Mouse (Mus musculus): Measurements from ENCODE around the gene Dpy19l1.

Gene Dpy19l1

DNA sequence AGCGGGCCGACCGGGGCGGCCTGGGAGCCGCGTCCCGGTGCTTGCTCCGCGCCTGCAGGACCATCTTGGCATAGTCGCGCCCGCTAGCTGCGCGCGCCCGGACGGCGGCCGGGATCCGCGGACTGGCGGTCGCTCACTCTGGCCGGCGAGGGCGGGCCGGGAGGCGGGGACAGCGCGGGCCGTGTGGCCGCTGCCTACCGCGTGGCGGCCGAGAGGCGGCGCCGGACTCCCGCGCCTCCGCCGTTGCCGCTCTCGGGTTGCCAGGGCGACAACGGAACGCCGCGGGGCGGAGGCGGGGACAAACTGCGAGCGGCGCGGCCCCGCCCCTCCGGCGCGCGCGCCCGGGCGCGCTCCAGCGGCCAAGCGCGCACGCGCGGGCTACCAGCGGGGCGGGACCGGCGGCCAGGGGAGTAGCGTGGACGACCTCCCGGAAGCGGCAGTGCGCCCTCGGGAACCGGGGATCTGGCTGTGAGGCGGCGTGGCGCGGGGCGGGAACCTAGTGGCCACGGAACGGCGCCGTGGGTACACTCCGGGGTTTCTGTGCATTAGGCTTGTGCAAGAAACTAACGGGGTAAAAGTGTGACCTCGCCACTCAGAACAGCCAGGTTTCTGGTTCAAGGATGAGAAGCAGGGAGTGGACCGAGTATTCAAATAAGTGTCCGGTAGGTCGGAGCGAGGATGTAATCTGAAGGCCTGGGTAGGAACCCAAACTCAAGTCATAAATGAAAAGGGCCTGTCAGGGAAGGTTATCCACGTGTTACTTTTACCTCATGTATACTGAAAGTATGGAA lies at the start of gene Dpy19l1:
TSS of gene Dpy19l1 (minus strand) at position 74 of the 791 bp plus-strand sequence.
- peak; percentile 90 for DNase-seq (ENCODE audit: low spot score in 2 of 2)

GRCm38 (mm10) chr9:24538159-24538558 lies 35.2 kb upstream of the Dpy19l1 start:
- no peak for DNase-seq (ENCODE audit: low spot score in 2 of 2)

DNA sequence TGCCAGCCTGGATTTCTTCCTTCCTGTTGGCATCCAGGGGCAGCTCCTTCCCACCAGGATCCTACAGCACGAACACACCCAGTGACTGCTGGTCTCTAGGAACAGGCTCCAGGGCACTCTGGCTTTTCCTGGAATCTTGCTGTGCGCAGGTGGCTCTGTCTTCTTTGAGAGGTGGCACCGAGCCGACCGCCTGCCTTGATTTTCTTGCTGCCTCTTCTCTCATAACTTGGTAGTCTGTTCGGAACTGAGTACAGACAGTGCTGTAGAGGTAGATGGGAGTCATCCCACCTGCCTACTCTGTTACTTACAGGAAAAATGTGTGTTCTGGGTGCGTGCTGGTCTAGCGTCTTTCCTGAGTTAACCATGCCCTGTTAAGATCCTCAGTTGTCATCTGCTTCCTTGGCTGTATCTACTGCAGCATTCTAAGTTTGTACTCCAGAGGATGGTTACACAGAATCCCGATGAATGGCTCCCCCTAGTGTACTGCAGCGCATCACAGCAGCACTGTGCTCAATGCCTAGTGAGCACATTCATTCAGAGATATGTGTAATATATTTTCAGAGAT lies 13.7 kb upstream of the Dpy19l1 start:
- peak; percentile 41 to 42 for DNase-seq (ENCODE audit: low spot score in 2 of 2)

GRCm38 (mm10) chr9:24514078-24514469 lies 11.1 kb upstream of the Dpy19l1 start:
- DNase-seq (ENCODE audit: low spot score in 2 of 2) = no peak

DNA sequence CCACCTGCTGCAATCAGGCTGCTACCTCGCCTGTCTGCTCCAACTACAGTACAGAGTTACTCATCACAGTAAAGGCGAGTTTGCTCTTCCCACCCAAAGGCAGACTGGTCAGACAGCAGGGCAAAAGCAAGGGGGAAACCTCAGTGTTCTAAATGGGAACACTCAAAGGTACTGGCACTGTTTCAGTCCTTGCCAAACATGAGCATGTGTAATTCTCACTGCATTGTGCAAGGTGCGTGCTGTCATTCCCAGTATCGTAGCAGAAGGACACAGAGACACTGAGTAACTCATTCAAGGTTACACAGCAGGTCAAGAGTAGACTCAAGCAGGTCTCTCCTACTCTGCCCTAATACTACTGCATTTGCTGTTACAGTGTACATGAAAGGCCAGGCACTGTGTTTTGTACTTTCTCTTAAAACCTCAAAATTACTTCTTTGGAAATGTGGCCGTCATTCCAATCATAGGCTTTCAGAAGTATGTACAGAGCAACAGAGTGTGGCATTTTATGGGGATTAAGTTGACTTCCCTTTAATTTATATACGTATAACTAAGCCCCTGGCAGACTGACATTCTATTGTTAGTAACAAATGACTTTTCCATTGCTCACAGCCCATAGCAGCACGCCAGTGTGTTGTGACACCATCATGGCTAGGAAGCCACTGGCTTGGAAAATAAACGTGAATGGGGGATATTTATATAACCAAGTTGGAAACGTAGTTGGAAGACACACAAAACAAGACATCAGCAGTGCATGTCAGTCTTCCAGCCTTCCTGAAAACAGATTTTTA lies 10.5 kb upstream of the Dpy19l1 start:
- DNase-seq (ENCODE audit: low spot score in 2 of 2) = no peak

GRCm38 (mm10) chr9:24512121-24512539 lies 9.2 kb upstream of the Dpy19l1 start:
- DNase-seq (ENCODE audit: low spot score in 2 of 2) = no peak

GRCm38 (mm10) chr9:24511371-24512120 lies 8.6 kb upstream of the Dpy19l1 start:
- no peak for DNase-seq (ENCODE audit: low spot score in 2 of 2)

- DNase-seq (ENCODE audit: low spot score in 2 of 2) = no peak
Measured at GRCm38 (mm10) chr9:24508880-24509279, 5.9 kb upstream of the Dpy19l1 start.

GRCm38 (mm10) chr9:24506510-24506909 lies 3.6 kb upstream of the Dpy19l1 start:
- DNase-seq (ENCODE audit: low spot score in 2 of 2) = no peak

DNA sequence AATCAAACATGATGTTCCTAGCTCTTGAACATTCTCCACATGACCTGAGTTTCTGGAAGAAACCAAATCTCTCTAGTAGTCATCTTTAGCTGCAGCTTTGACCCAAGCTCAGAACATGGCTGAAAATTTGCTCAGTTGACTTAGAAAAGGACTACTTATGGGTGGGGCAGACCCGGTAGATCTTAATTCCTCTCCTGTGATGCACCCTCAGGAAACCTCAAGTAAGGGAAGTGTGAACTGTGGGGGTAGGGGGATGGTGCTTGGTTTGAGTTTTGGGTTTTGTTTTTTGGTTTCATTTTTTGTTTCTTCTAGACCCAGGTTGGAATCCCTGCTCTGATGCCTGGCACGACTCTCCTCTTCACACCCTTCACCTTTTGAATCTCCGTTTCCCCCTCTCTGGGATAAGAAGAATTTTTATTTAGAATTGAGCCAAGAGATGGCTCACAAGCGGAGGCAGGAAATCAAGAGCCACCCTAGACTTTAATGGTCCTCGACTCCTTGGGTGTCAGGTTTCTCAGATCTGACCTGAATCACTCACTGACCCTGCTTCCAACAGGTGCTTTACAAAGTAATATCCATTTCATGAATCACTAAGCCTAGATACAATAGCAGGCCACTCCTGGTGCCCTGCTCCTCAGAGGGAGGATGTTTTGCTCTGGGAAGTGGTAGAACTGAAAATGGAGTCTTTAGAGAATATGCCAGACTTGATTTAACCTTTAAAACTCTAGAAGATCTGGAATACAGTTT lies 2.2 kb upstream of the Dpy19l1 start:
- DNase-seq (ENCODE audit: low spot score in 2 of 2) = peak; percentile 59 to 66

- no peak for DNase-seq (ENCODE audit: low spot score in 2 of 2)
Measured at GRCm38 (mm10) chr9:24504381-24504780, 1.4 kb upstream of the Dpy19l1 start.

DNA sequence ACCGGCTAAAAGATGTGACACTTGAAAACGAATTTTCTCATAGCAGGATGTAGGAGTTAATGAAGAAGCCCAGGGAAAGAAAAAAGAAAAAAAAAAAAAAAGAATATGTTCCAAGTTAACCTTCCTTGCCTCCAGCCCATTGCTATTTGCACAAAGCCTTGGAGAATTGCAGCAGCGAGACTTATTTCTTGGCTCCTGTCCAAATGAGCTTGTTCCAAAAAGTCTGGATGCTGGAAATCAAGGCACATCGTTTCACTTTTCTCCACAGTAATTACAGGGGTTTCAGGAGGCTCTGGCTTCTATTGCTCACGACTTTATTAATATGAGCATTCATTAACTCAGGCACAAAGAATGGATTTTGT lies 899 bp upstream of the Dpy19l1 start:
- DNase-seq (ENCODE audit: low spot score in 2 of 2) = no peak

- DNase-seq (ENCODE audit: low spot score in 2 of 2) = peak; percentile 36 to 39
Measured at GRCm38 (mm10) chr9:24502571-24503004, 352 bp downstream of the Dpy19l1 start.

DNA sequence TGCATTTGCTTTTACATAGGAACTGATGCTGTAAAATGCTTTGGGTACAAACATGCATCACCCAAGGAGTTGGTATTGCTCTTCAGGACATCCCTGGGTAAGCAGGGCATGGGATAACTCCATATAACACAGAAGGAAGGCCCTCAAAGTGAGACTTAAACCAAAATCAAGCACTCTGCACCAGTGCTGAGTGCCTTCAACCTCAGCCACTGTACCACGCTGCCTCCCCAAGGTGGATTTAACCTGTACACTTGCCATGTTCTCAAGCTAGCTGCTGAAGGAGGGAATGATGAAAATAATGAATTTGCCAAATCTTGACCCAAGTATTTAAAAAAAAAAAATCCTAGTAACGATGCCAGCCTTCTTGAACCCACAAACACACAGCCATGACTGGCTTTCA lies 1.3 kb downstream of the Dpy19l1 start:
- no peak for DNase-seq (ENCODE audit: low spot score in 2 of 2)

DNA sequence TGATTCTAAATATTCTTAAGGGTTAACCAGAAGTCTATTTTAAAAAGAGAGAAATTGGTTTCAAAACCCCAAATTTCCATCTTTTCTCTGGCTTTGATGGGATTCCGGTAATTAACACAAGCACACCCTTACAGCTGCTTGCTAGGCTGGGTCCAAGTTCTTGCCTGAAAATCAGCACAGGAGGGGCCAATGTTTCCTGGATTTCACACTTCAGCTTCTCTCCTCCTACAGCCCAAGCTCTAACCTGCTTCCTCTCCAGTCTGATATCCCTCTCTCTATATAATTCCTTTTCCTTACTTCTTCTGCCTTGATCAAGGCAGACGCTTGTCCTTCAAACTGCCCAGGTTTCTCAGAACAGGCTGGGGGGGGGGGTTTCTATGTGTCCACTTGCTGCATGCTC lies 6.7 kb downstream of the Dpy19l1 start:
- no peak for DNase-seq (ENCODE audit: low spot score in 2 of 2)

DNA sequence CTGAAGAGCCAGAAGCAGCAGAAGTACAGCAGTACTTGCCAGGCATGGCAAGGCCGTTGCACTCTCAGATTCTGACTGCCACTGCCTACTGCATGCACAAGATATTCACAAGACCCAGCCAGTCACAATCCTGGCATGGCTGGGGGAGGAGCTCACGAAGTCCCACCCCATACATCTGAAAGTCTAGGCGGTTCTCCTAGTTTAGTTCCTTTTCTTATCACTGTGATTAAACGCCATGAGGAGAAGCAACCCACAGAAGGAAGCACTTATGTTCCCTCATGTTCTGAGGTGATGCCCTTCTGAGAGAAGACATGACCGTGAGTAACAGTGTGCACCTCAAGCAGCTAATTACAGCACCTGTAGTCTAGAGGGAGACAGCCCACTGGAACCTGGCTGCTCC lies 12.4 kb downstream of the Dpy19l1 start:
- peak in 1 of 2 experiments; percentile 12 for DNase-seq (ENCODE audit: low spot score in 2 of 2)

GRCm38 (mm10) chr9:24488425-24489104 lies 14.4 kb downstream of the Dpy19l1 start:
- peak; percentile 22 to 47 for DNase-seq (ENCODE audit: low spot score in 2 of 2)

GRCm38 (mm10) chr9:24482375-24482774 lies 20.6 kb downstream of the Dpy19l1 start:
- DNase-seq (ENCODE audit: low spot score in 2 of 2) = no peak

GRCm38 (mm10) chr9:24477251-24477650 lies 25.7 kb downstream of the Dpy19l1 start:
- DNase-seq (ENCODE audit: low spot score in 2 of 2) = no peak

DNA sequence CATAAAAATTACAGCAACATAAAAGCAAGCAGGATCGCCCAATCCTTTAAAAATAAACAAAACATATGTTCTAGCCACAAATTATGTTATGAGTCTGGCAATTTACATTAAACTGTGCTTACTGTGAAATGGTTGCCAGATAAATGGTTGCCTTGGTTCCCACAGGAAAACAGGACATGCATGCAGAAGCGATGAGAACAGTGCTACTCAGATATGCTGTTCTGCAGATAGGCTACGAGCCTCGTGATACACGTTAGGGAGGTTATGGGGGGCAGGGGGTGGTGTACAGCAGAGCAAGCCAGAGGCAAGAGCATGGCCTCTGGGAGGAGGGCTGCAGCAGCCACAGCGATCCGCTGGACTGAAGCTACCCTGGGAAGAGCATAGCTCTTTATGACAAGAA lies 29.1 kb downstream of the Dpy19l1 start:
- no peak for DNase-seq (ENCODE audit: low spot score in 2 of 2)

DNA sequence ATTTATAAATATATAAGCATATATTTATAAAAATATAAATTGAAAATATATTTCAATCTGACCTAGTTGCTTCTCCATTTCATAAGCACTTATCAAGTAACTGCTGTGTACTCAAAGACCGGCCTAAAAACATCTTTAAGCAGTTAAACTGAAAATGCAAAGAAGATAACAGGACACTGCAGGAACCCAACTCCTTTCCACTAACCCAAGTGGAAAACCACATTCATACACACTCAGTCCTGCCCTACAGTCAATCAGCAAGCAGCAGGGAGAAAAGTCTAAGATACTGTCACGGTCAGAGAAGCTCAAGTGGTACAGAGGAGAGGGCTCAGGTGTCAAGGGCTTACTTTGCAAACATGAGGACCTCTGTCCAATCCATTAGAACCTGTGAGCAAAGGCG lies 30.4 kb downstream of the Dpy19l1 start:
- DNase-seq (ENCODE audit: low spot score in 2 of 2) = no peak
